Mouse (Mus musculus) liver, embryonic 14.5 days (tissue): ENCODE measurements at regions not wholly inside any gene's neighbourhood (a gene's known extent, or its start where the extent isn't known, plus 50 kb on each side); places are given as distances from the start of the nearest gene placed in this dataset.

Source experiments
- CTCF ChIP-seq: IDR thresholded peaks from 2 replicates; pipeline ENCODE4 v1.5.1; 2016; ENCODE audit warnings: antibody characterized with exemption, low read depth, control low read depth
- EP300 ChIP-seq: IDR thresholded peaks from 2 replicates; pipeline ENCODE4 v1.6.1; 2016; ENCODE audit warnings: antibody characterized with exemption, low read depth

GRCm38 (mm10) chr10:91300067-91300466 lies 119.0 kb upstream of the Tmpo start:
- TF ChIP-seq CTCF (no peak), EP300 (no peak)
